Mouse (Mus musculus): ENCODE data around the gene Nefh.

Gene Nefh

GRCm38 (mm10) chr11:4953401-4953800 is 5.5 kb upstream of the Nefh start:
- no peak for ATAC-seq (ENCODE audit: low TSS enrichment)

GRCm38 (mm10) chr11:4949256-4950044 is 1.6 kb upstream of the Nefh start:
- ATAC-seq (ENCODE audit: low TSS enrichment), result no peak

- no peak for ATAC-seq (ENCODE audit: low TSS enrichment)
Measured at GRCm38 (mm10) chr11:4948792-4949191, 928 bp upstream of the Nefh start.

GRCm38 (mm10) chr11:4946947-4947812 is 684 bp downstream of the Nefh start:
- peak; percentile 81 for ATAC-seq (ENCODE audit: low TSS enrichment)

GRCm38 (mm10) chr11:4946530-4946929 is 1.3 kb downstream of the Nefh start:
- ATAC-seq (ENCODE audit: low TSS enrichment), result peak; percentile 26; the same call in 1 of the 2 replicates

GRCm38 (mm10) chr11:4936243-4936642 is 11.6 kb downstream of the Nefh start:
- ATAC-seq (ENCODE audit: low TSS enrichment), result no peak

- ATAC-seq (ENCODE audit: low TSS enrichment), result no peak
Measured at GRCm38 (mm10) chr11:4931009-4931601, 16.8 kb downstream of the Nefh start.

- peak; percentile 88 for ATAC-seq (ENCODE audit: low TSS enrichment)
Measured at GRCm38 (mm10) chr11:4927224-4927623, 20.6 kb downstream of the Nefh start.

GRCm38 (mm10) chr11:4921751-4922150 is 26.1 kb downstream of the Nefh start:
- no peak for ATAC-seq (ENCODE audit: low TSS enrichment)

GRCm38 (mm10) chr11:4921281-4921680 is 26.6 kb downstream of the Nefh start:
- no peak for ATAC-seq (ENCODE audit: low TSS enrichment)

GRCm38 (mm10) chr11:4916068-4916467 is 31.8 kb downstream of the Nefh start:
- peak; percentile 73 for ATAC-seq (ENCODE audit: low TSS enrichment)

- no peak for ATAC-seq (ENCODE audit: low TSS enrichment)
Measured at GRCm38 (mm10) chr11:4906231-4906630, 41.6 kb downstream of the Nefh start.

GRCm38 (mm10) chr11:4901956-4902355 is 45.9 kb downstream of the Nefh start:
- no peak for ATAC-seq (ENCODE audit: low TSS enrichment)

GRCm38 (mm10) chr11:4900437-4900836 is 47.4 kb downstream of the Nefh start:
- no peak for ATAC-seq (ENCODE audit: low TSS enrichment)

- ATAC-seq (ENCODE audit: low TSS enrichment), result peak; percentile 99
Measured at GRCm38 (mm10) chr11:4894848-4895816, 52.7 kb downstream of the Nefh start, which contains the start of gene Thoc5. Thoc5 (plus strand) TSS chr11:4895320.

Measured in frontal cortex, adult (tissue).